Mouse (Mus musculus) heart, adult 2 months (tissue): ENCODE results near the gene Fbxw8.

Source experiments
- CTCF ChIP-seq: fragments of 200-600 bp; IDR thresholded peaks from 2 replicates; pipeline ENCODE4 v1.8.1; 2022; ENCODE audit warnings: antibody characterized with exemption, mild to moderate bottlenecking, moderate library complexity
- POLR2A ChIP-seq: fragments of 200-500 bp; IDR thresholded peaks from 2 replicates; pipeline ENCODE4 v1.6.1; 2011; ENCODE audit warnings: mild to moderate bottlenecking, low read depth, low read length, control low read depth; ENCODE audit not compliant: insufficient read depth

- TF ChIP-seq CTCF (peak; percentile 66), POLR2A (no peak)
These were observed 10.2 kb upstream of the Fbxw8 start for GRCm38 (mm10) chr5:118165462-118165861.
